Mouse (Mus musculus) liver, postnatal 0 days (tissue): Measurements from ENCODE around the gene Ptprf.

Source experiments
- CTCF ChIP-seq: sonication (generic); IDR thresholded peaks from 2 replicates; pipeline ENCODE4 v1.5.1; 2016; ENCODE audit warnings: antibody characterized with exemption, low read depth
- EP300 ChIP-seq: IDR thresholded peaks from 2 replicates; pipeline ENCODE4 v1.6.1; 2016; ENCODE audit warnings: antibody characterized with exemption, low read depth, mild to moderate bottlenecking

DNA sequence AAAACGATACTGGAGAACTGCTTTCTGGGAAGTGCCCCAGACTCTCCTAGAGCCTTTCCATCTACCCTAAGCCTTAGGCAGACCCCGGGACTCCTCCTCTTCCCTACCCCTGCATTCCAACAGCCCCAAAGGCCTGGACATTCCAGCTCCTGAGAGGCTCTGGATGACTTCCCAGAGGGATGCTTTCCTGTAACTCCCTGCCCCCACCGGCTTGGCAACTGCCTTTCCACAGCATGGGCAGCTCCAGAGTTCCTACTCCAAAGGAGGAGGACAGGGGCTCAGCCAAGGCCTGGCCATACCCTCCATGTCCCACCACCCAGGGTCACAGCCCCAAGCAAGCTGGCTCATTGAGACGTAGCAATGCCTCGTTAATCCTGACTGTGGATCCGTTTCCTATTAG lies 21.2 kb downstream of the Ptprf start:
- TF ChIP-seq CTCF (no peak), EP300 (no peak)
